Mouse (Mus musculus) heart, postnatal 0 days (tissue): Measurements from ENCODE around the gene Ano6.

ENCODE experiments used
- CTCF ChIP-seq: IDR thresholded peaks from 2 replicates; pipeline ENCODE4 v1.5.1; 2016; ENCODE audit warnings: antibody characterized with exemption, control low read depth, low read depth
- EP300 ChIP-seq: IDR thresholded peaks from 2 replicates; pipeline ENCODE4 v1.6.1; 2016; ENCODE audit warnings: antibody characterized with exemption, low read depth

DNA sequence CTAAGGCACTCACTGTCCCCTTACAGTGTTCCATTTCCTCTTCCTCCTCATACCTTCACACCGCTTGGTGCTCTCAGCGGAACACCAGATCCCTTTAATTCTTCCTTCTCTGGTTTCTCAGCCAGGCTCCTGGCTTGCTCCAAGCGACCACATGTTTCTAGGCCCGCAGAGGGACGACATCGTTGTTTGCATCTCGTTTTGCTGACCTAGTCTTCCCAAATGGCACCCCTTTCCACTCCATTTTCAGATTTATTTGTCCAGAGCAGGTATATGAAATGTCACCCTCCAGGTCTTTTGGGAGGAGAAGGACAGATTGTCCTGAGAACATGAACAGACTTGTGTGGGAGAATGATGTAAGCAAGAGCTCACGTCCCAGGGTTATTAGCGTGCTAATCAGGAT is 30.0 kb downstream of the Ano6 start:
- TF ChIP-seq CTCF (no peak), EP300 (no peak)
